Mouse (Mus musculus) regulatory T cell (primary cell): ENCODE data around the gene Cd55.
"Not testable (repeated sequence)": the region's sequence is repeated elsewhere in the genome, so short reads cannot be mapped to it uniquely, and the experiment has no call there.

Source experiments
- in situ Hi-C: fragments of 300-600 bp; cut with MboI, MseI; formaldehyde crosslinking; loops from one replicate; pipeline ENCODE4 v1.15.1; 2025; ENCODE audit warnings: high pct_unique_total_duplicates

Cd55 gene

DNA sequence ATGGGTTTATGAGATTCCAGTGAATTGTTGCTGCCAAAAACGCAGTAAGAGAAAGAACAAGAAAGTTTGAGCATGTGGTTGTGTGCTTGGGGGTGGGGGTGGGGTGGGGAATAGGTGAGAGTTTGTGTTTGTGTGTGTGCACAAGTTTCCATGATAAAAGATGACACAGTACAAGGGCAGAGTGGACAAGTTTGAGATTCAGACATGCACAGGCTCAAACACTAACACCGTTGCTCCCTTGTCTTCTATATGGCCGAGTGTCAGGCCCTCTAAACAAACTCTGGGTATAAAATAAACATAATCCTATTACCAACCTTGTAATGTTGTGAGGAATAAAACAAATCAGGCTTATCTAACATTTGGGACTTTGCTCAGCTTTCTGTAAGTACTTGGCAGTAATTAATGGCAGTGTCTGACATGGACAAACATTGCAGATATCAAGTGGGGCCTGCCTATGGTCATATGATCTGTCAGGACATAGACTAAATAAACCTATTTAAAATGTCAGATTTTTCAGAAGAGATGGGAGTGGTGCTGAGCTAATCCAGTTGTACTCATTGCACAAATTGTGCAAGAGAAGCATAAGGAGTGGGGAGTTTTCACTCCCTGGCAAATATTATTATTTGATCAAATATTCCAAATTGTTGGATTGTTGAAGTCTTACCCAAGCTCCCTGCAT, 35.2 kb downstream of the Cd55 start:
- in situ Hi-C loops = not testable (repeated sequence)

DNA sequence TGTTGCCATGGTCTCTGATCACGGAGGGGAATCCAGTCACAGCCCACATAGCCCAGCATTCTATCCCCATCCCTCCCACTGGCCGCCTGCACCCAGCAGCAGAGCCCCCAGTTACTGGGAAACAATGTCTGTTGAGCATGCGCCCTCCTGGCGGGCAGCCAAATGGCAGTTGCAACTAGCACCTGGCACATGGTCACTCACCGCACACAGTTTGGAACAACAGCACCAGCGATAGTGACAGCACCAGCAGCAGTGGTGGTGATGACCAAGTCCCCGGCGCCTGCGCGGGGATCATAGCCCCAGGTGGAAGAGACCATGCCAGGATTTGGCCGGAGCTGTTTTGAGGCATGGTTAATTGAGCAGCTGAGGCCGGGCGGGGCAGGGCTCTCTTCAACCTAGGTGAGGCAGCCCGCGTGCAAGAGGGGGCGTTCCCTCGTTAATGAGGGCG, 39.9 kb downstream of the Cd55 start, which contains the start of gene Cd55b:
Gene Cd55b, minus strand, starts transcription at position 346 of the 448 bp plus-strand sequence.
- in situ Hi-C loops = loop anchor here (5.0 kb wide), 1 partner anchor 40 kb away; the partner anchor contains the start of gene Cd55

DNA sequence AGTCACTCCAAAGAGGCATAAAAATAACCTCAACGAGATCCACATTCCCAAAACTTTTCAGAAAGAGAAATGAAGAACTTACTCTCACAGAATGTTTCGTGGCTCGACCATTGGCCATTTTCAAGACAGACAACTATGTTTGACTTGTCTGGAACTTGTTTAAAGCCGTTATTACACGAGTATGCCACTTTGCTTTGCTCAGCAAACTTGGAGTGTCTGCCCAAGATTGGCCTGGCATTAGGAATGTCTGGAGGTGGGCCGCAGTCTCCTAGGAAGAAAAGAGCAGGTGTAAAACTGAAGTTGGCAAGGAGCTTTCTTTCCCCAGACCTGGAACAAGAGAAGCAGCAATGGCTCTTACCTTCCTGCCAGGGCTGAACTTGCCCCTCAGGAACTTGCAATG, 40.5 kb downstream of the Cd55 start:
- in situ Hi-C loops = loop anchor here (5.0 kb wide), 1 partner anchor 40 kb away; the partner anchor contains the start of gene Cd55

DNA sequence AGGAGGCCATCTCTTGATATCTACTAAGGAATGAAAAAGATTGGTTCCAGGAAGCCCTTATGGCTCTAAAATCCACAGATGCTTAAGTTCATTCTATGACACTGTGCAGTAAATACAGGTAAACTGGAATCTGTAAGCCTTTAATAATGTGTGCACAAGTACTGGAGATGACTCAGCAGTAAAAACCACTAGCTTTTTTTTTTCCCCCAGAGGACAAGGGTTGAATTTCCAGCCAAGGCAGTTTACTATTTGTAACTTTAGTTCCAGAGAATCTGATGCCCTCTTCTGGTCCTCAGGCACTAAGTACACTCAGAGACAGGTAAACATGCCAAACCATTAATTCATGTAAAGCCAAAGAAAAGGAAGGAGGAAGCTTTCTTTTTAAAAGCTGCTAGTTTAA, 65.4 kb downstream of the Cd55 start:
- in situ Hi-C loops = not testable (repeated sequence)
